Mouse (Mus musculus) embryonic fibroblast, embryonic 13.5 days (primary cell): ENCODE results near the gene Trem2.

ENCODE experiments used
- CTCF ChIP-seq: IDR thresholded peaks from 2 replicates; pipeline ENCODE4 v1.5.1; 2011; ENCODE audit warnings: mild to moderate bottlenecking, control low read depth, low read length, moderate library complexity, borderline replicate concordance; ENCODE audit not compliant: insufficient read depth
- POLR2A ChIP-seq: IDR thresholded peaks from 2 replicates; pipeline ENCODE4 v1.6.1; 2011; ENCODE audit warnings: low read depth, mild to moderate bottlenecking, control low read depth, low read length, moderate library complexity

DNA sequence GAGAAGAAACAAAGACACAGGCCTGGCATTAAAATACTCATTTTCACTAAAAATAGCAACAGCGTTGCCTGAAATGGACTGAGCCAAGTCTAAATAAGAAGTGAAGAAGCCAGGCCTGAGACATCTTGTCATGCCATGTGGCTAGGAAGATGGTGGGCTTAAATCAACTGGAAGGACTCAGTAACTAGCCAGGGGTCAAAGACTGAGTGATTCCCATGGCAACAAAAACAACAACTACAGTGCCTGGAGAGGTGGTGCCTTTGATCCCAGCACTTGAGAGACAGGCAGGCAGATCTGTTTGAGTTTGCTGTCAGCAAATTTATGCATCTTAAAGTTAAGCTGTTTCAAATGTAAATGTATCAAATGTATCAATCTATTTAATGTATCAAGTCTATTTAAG, 5.9 kb upstream of the Trem2 start:
- TF ChIP-seq POLR2A (no peak), CTCF (no peak)
